Mouse (Mus musculus) G1E (cell line): ENCODE results near the gene Mael.

ENCODE experiments used
- CTCF ChIP-seq: IDR thresholded peaks from 2 replicates; pipeline ENCODE4 v1.5.1; 2012; ENCODE audit warnings: low read depth, low read length, inconsistent platforms, mixed read lengths
- GATA2 ChIP-seq: IDR thresholded peaks from 2 replicates; pipeline ENCODE4 v1.6.1; 2012; ENCODE audit warnings: low read depth, low read length, inconsistent platforms, borderline replicate concordance
- TAL1 ChIP-seq: conservative IDR thresholded peaks from 2 replicates; pipeline ENCODE4 v1.6.1; 2012; ENCODE audit warnings: low read depth, low read length, inconsistent platforms, mixed read lengths

DNA sequence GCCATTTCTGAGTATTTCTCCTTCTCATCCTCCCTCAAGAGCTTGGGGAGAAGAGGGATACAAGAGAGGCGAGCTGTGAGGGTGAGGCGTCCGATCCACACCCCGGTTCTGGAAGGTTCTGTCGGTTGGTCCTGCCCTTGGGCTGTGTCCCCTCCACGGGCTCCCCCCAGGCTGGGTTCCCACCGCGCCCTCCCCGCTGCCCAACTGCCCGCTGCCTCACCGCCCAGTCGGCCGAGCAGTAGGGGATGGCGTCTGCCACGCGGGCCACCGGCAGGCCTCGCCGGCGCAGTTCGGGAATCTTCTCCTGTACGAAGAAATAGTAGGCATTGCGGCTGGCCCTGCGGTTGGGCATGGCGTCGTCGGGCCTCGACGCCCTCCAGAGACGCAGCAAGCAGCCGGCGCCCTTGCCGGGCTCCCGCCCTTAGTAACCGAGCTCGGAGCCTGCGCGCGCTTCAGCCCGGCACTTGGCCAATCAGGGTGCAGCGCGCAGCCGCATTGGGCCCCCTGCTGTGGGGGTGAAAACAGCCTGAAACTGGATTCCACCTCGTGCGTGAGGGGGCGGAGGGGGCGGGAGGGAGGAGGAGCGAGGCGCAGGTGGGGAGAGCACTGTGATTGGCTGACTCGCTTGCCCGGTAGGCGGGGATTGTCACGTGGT is at the start of gene Mael:
- TF ChIP-seq CTCF (no peak), TAL1 (no peak), GATA2 (no peak)
